Mouse (Mus musculus): ENCODE measurements around the gene Elfn1. TPM values are rescaled to one million over a fixed set of nuclear protein-coding genes. Genes with fewer than 3 reads are reported as not detected.

Elfn1 gene
- 3.9 and 13.4 TPM in 2 replicates for polyA plus RNA-seq (2021; fragmentation: Nextera tagmentation)
- long read RNA-seq, experiment 1, partial matches to known transcripts = 0 of 9 reads
- long read RNA-seq, experiment 1, other reads (novel, unspliced or antisense) = 7 of 9 reads
- long read RNA-seq, experiment 2, partial matches to known transcripts = 0 of 4 reads
- long read RNA-seq, experiment 2, other reads (novel, unspliced or antisense) = 4 of 4 reads

DNA sequence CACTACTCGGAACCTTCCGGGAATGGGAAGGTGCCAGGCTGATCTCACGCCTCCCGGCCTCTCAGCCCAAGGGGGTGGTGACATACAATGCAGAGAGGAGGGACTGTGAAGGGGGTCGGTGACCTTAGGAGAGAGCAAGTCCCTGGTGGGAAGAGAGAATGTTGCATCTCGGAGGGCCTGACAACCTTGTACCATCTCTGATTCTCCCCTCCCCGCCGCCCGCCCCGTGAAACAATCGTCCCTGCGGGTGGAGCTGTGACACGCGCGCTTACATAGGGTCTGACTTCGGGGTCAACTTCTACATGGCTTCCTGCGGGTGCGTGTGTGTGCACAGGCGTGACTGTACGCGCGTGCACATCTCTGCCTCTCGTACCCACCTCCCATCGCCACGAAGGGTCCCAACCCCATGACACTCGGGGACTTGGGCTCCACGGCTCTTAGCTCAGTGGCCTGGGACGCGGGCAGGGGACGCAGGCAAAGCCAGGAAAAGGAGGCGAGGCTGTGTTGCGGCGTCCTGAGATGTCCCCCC, at the start of gene Elfn1:
Gene Elfn1 (plus strand): TSS at position 230 of the 529 bp plus-strand sequence.

Other genes with a start within 250 kb of the Elfn1 start
- 0.71 and 1.8 TPM in 2 replicates for gene Micall2, start 171.6 kb upstream of the Elfn1 start, polyA plus RNA-seq (2021; fragmentation: Nextera tagmentation)
- 18.0 and 18.9 TPM in 2 replicates for gene Ints1, start 132.3 kb upstream of the Elfn1 start, polyA plus RNA-seq (2021; fragmentation: Nextera tagmentation)
- 1.3 and 1.8 TPM in 2 replicates for gene Mafk, start 116.4 kb upstream of the Elfn1 start, polyA plus RNA-seq (2021; fragmentation: Nextera tagmentation)
- gene Tmem184a, start 88.0 kb upstream of the Elfn1 start, polyA plus RNA-seq (2021; fragmentation: Nextera tagmentation) = 0.12 and 0.16 TPM in 2 replicates
- not detected in 2 replicates for gene Gm26938, start 81.5 kb upstream of the Elfn1 start, polyA plus RNA-seq (2021; fragmentation: Nextera tagmentation)
- 43.3 and 46.3 TPM in 2 replicates for gene Psmg3, start 81.1 kb upstream of the Elfn1 start, polyA plus RNA-seq (2021; fragmentation: Nextera tagmentation)

All from left cerebral cortex, adult 6 months (tissue).